Mouse (Mus musculus) limb, embryonic 11.5 days (tissue): ENCODE measurements around the gene Slc8a1. TPM values are rescaled to one million over a fixed set of nuclear protein-coding genes. Genes with fewer than 3 reads are reported as not detected.

Experiments used
- ATAC-seq: fragments of 200-750 bp; cut with Nextera tagmentation; 2 replicates; pipeline ENCODE4 v1.8.0; 2017; ENCODE audit warnings: low read depth; ENCODE audit not compliant: insufficient number of reproducible peaks, low FRiP score, low TSS enrichment
- DNase-seq: peaks from one replicate; pipeline ENCODE4 v3.0.0-alpha.2; 2015; ENCODE audit warnings: low spot score
- H3K27ac ChIP-seq: fragments of 300-500 bp; sonication (generic); replicated peaks from 2 replicates; pipeline ENCODE4 v1.5.1; 2014; ENCODE audit warnings: low read depth, mild to moderate bottlenecking, low read length
- H3K27me3 ChIP-seq: fragments of 300-500 bp; sonication (generic); 2 replicates; pipeline ENCODE4 v1.6.1; 2014; ENCODE audit warnings: mild to moderate bottlenecking, low read length, mixed read lengths; ENCODE audit not compliant: control insufficient read depth, insufficient read depth
- H3K36me3 ChIP-seq: fragments of 300-500 bp; sonication (generic); 2 replicates; pipeline ENCODE4 v1.6.1; 2014; ENCODE audit warnings: mild to moderate bottlenecking, low read length, moderate library complexity, mixed read lengths; ENCODE audit not compliant: control insufficient read depth, insufficient read depth
- H3K4me1 ChIP-seq: fragments of 300-500 bp; sonication (generic); 2 replicates; pipeline ENCODE4 v1.6.1; 2014; ENCODE audit warnings: low read length, mixed read lengths; ENCODE audit not compliant: control insufficient read depth, insufficient read depth
- H3K4me2 ChIP-seq: fragments of 300-500 bp; sonication (generic); 2 replicates; pipeline ENCODE4 v1.6.1; 2014; ENCODE audit warnings: low read depth, mild to moderate bottlenecking, moderate library complexity; ENCODE audit not compliant: severe bottlenecking
- H3K4me3 ChIP-seq: fragments of 300-500 bp; sonication (generic); 2 replicates; pipeline ENCODE4 v1.5.1; 2014; ENCODE audit warnings: low read depth, low read length
- H3K9ac ChIP-seq: fragments of 300-500 bp; sonication (generic); 2 replicates; pipeline ENCODE4 v1.6.1; 2014; ENCODE audit warnings: mild to moderate bottlenecking, low read length
- H3K9me3 ChIP-seq: fragments of 300-500 bp; sonication (generic); 2 replicates; pipeline ENCODE4 v1.6.1; 2016; ENCODE audit warnings: low read length; ENCODE audit not compliant: control insufficient read depth
- WGBS: fragments of 180-500 bp; shearing (Covaris S2); extraction: QIAGEN DNeasy Blood & Tissue Kit; methylation state at CpG from one replicate; pipeline ENCODE4 v1.1.7; 2014; 5-methylcytosine and 5-hydroxymethylcytosine counted together
- polyA plus RNA-seq: library from polyadenylated mRNA; unstranded; fragments of >200 nt; fragmentation: Nextera tagmentation; extraction: Ambion mirVana; gene quantifications from 2 replicates; pipeline ENCODE4 v1.2.1, GENCODE M21; 2014

The Slc8a1 gene
- polyA plus RNA-seq, 1 experiment from 2014 or later: 5.2 TPM

DNA sequence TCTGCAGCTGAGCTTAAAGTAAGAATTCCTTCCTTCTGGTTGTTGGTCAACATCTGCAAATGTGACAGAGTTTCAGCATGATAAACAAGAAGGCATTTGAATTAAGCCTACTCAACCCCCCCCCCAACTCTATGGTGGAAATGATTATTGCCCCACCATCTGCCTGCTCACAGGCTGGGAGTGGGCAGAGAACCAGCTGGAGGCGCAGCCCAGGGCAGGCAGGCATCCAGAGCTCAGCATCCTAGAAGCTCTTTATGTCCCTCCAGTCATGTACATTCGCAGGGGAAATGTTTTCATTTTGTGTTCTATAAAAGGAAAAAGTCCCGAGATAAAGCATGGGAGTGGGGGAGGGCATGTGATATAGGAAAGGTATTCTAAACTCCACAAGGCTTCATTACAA lies 235.4 kb downstream of the Slc8a1 start:
- no peak overlapping the region for H3K9ac ChIP-seq
- no peak for ATAC-seq
- H3K27ac ChIP-seq: no peak overlapping the region
- H3K4me1 ChIP-seq: no peaks in the 10 kb centered on the region
- H3K36me3 ChIP-seq: no peaks in the 10 kb centered on the region
- H3K4me2 ChIP-seq: no peak overlapping the region
- no peaks in the 10 kb centered on the region for H3K9me3 ChIP-seq
- WGBS: 86% methylated on average over 3 of the region's 3 CpGs
- DNase-seq: no peak
- H3K4me3 ChIP-seq: no peak overlapping the region
- H3K27me3 ChIP-seq: no peaks in the 10 kb centered on the region

DNA sequence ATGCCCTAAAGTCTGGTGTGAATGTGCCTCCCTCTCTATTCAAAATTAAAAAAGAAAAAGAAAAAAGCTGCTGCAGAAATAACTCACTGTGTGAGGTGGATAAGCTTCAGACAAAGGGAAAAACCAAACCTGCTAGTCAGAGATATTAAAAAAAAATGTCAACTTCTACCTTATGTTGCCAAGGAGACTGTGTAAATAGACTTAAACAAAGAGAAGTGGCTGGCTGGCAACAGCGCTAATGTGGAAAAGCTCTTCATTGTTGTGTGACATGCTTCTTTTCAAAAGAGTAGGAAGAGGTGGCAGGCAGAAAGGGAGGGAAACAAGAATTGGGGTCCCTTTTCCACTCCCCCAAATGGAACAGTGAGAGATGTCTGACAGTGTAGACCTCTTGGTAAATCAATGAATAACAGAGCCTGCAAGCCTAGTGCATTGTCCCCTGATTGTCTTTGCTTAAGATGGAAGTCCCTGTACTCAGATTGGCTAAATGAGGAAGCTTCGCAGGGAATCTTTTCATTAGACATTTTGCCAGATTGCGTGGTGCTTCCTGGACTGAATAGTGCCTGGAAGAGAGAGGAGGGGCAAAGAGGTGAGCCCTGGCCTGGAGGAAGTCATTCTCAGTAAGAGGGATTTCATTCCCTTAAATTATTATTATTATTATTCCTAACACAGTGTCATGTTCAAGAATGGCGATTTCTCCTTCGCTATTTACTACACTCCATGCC lies 237.3 kb downstream of the Slc8a1 start:
- Histone ChIP-seq H3K27ac (no peak overlapping the region), H3K27me3 (no peaks in the 10 kb centered on the region), H3K9ac (no peak overlapping the region), H3K4me2 (no peak overlapping the region), H3K9me3 (no peaks in the 10 kb centered on the region), H3K4me3 (no peak overlapping the region), H3K4me1 (no peaks in the 10 kb centered on the region), H3K36me3 (no peaks in the 10 kb centered on the region)
- ATAC-seq (no peak), DNase-seq (no peak)
- 94% methylated on average over 5 of the region's 5 CpGs for WGBS

- Histone ChIP-seq H3K36me3 (no peaks in the 10 kb centered on the region), H3K4me1 (no peaks in the 10 kb centered on the region), H3K27me3 (no peaks in the 10 kb centered on the region), H3K9me3 (no peaks in the 10 kb centered on the region), H3K9ac (no peak overlapping the region), H3K4me3 (no peak overlapping the region), H3K4me2 (no peak overlapping the region), H3K27ac (no peak overlapping the region)
- ATAC-seq (no peak), DNase-seq (no peak)
Measured at GRCm38 (mm10) chr17:81497919-81498318, 240.3 kb downstream of the Slc8a1 start.

- Histone ChIP-seq H3K36me3 (no peaks in the 10 kb centered on the region), H3K27ac (no peak overlapping the region), H3K4me2 (no peak overlapping the region), H3K4me1 (no peaks in the 10 kb centered on the region), H3K27me3 (no peaks in the 10 kb centered on the region), H3K9ac (no peak overlapping the region), H3K9me3 (no peaks in the 10 kb centered on the region), H3K4me3 (no peak overlapping the region)
- 78% methylated on average over 1 of the region's 1 CpGs for WGBS
- DNase-seq (no peak), ATAC-seq (no peak)
Measured at GRCm38 (mm10) chr17:81496616-81497015, 241.6 kb downstream of the Slc8a1 start.

DNA sequence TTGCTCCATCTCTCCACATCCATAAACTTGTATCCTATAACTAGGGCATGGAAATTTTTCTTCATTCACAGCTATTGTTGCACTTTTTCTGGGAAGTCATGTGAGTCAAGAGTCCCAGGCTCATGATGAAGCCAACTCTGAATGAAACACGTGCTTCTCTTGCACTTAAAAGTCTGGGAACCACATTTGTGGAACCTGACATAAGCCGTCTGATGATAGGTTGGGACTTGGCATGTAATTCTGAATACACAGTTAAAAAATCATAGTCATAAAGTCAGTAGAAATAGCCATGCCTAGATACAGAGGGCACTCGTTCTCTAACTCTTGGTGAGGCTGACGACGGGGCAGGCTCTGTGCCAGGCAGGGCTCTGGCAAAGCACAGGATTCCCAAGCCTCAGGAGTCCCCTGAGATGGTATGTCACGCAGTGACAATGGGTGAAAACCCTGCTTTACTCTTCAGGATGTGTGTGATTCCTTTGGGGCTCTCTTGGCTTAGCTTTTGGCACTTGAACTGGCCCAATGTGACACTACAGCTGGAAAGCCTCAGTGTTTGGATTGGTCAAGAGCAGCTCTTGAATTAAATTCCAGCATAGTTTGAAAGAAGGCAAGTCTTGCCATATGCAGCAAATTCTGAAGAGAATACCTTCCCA lies 245.8 kb downstream of the Slc8a1 start:
- whole genome bisulfite sequencing: 86% methylated on average over 6 of the region's 6 CpGs
- no peaks in the 10 kb centered on the region for H3K9me3 ChIP-seq
- no peaks in the 10 kb centered on the region for H3K36me3 ChIP-seq
- H3K27ac ChIP-seq: no peak overlapping the region
- DNase-seq (no peak), ATAC-seq (no peak)
- no peak overlapping the region for H3K4me3 ChIP-seq
- H3K4me1 ChIP-seq: no peaks in the 10 kb centered on the region
- H3K9ac ChIP-seq: no peak overlapping the region
- H3K27me3 ChIP-seq: no peaks in the 10 kb centered on the region
- no peak overlapping the region for H3K4me2 ChIP-seq

- Histone ChIP-seq H3K27me3 (no peaks in the 10 kb centered on the region), H3K4me2 (no peak overlapping the region), H3K9me3 (no peaks in the 10 kb centered on the region), H3K4me1 (no peaks in the 10 kb centered on the region), H3K27ac (no peak overlapping the region), H3K36me3 (no peaks in the 10 kb centered on the region), H3K9ac (no peak overlapping the region), H3K4me3 (no peak overlapping the region)
- 82% methylated on average over 1 of the region's 1 CpGs for WGBS
- DNase-seq (no peak), ATAC-seq (no peak)
Measured at GRCm38 (mm10) chr17:81486388-81486787, 251.8 kb downstream of the Slc8a1 start.

DNA sequence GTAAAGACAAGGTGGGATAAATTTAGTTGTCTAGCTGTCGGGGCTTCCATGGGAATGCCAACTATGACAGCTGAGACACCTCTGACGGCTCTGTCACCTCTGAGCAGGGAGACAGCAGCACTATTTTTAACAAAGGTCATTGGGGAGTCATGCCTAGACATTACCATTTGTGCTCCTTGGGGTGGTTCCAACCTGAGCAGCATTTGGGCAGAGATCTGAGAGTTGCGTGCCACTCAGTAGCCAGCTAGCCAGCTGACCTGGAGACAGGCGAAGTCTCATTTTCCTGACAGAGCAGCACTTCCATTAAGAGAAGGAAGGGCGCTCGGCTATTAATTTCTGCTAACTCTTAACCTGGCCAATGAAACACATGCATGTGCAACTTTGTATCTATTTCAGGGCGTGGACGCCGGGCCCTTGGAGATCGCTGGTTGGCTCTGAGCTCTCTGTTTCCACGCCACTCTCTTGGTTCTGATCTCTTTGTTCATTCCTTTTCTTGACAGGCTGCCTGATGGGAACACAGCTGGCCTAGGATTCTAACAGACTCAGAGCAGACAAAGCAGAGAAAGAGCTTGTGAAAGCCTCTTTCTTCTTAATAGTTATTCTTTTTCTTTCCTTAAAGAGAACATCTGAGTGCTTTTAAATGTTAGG lies 256.2 kb downstream of the Slc8a1 start:
- Histone ChIP-seq H3K9me3 (no peaks in the 10 kb centered on the region), H3K4me3 (no peak overlapping the region), H3K27me3 (no peaks in the 10 kb centered on the region), H3K9ac (no peak overlapping the region), H3K27ac (no peak overlapping the region), H3K4me2 (no peak overlapping the region), H3K4me1 (no peaks in the 10 kb centered on the region), H3K36me3 (no peaks in the 10 kb centered on the region)
- ATAC-seq: no peak
- DNase-seq: no peak
- WGBS: 83% methylated on average over 11 of the region's 11 CpGs

GRCm38 (mm10) chr17:81480351-81481161 lies 257.6 kb downstream of the Slc8a1 start:
- no peak overlapping the region for H3K4me3 ChIP-seq
- DNase-seq: no peak
- 0 out of 2 replicates have a peak, but pooled peaks have one; percentile 35 for ATAC-seq
- H3K9me3 ChIP-seq: no peaks in the 10 kb centered on the region
- no peak overlapping the region for H3K27ac ChIP-seq
- H3K9ac ChIP-seq: no peak overlapping the region
- 82% methylated on average over 21 of the region's 21 CpGs for WGBS
- no peaks in the 10 kb centered on the region for H3K36me3 ChIP-seq
- no peak overlapping the region for H3K4me2 ChIP-seq
- 0 out of 2 replicates have a peak, but pooled peaks cover 2% of the 10 kb centered on the region for H3K4me1 ChIP-seq
- H3K27me3 ChIP-seq: no peaks in the 10 kb centered on the region
